Mouse (Mus musculus) ES-Bruce4 (cell line): ENCODE data around the gene Ergic1. TPM values are rescaled to one million over a fixed set of nuclear protein-coding genes. Genes with fewer than 3 reads are reported as not detected.

Source experiments
- H3K27ac ChIP-seq: 2 replicates; pipeline ENCODE4 v1.5.1; 2012; ENCODE audit warnings: low read length, inconsistent platforms; ENCODE audit not compliant: insufficient read depth
- H3K27me3 ChIP-seq: 2 replicates; pipeline ENCODE4 v1.6.1; 2012; ENCODE audit warnings: mild to moderate bottlenecking, low read length, inconsistent platforms; ENCODE audit not compliant: control insufficient read depth, poor library complexity, insufficient read depth, severe bottlenecking
- H3K36me3 ChIP-seq: 2 replicates; pipeline ENCODE4 v1.6.1; 2012; ENCODE audit warnings: inconsistent platforms, mild to moderate bottlenecking, low read length, moderate library complexity; ENCODE audit not compliant: control insufficient read depth, poor library complexity, insufficient read depth, severe bottlenecking
- H3K4me1 ChIP-seq: one replicate; pipeline ENCODE4 v1.8.1; 2011; ENCODE audit warnings: low read length; ENCODE audit not compliant: control insufficient read depth, insufficient read depth
- H3K4me3 ChIP-seq: 2 replicates; pipeline ENCODE4 v1.5.1; 2011; ENCODE audit warnings: low read depth, mild to moderate bottlenecking, low read length
- H3K9ac ChIP-seq: 2 replicates; pipeline ENCODE4 v1.6.1; 2012; ENCODE audit warnings: low read depth, mild to moderate bottlenecking, inconsistent platforms; ENCODE audit not compliant: poor library complexity, severe bottlenecking
- H3K9me3 ChIP-seq: replicated peaks from 2 replicates; pipeline ENCODE4 v1.6.1; 2012; ENCODE audit warnings: mild to moderate bottlenecking, low read length, inconsistent platforms; ENCODE audit not compliant: control insufficient read depth, poor library complexity, insufficient read depth, severe bottlenecking
- CTCF ChIP-seq: IDR thresholded peaks from one replicate; pipeline ENCODE4 v1.8.1; 2011; ENCODE audit warnings: low read depth, low read length
- EP300 ChIP-seq: IDR thresholded peaks from 2 replicates; pipeline ENCODE4 v1.6.1; 2011; ENCODE audit warnings: low read depth, low read length; ENCODE audit not compliant: insufficient read depth
- POLR2A ChIP-seq: IDR thresholded peaks from one replicate; pipeline ENCODE4 v1.8.1; 2011; ENCODE audit warnings: low read length; ENCODE audit not compliant: insufficient read depth
- polyA plus RNA-seq: library from polyadenylated mRNA; stranded (reverse); fragments of >200 nt; gene quantifications from 2 replicates; pipeline ENCODE4 v1.2.4, GENCODE M21; 2011; ENCODE audit warnings: low read depth; ENCODE audit not compliant: missing spikeins, insufficient read depth, insufficient read length

Gene Ergic1
- polyA plus RNA-seq, 1 experiment = 166 TPM

GRCm38 (mm10) chr17:26533871-26534372 lies 27.4 kb upstream of the Ergic1 start:
- H3K9ac ChIP-seq = no peak overlapping the region
- no peak overlapping the region for H3K27ac ChIP-seq
- H3K4me3 ChIP-seq = no peak overlapping the region
- peaks cover 8% of the 10 kb centered on the region for H3K4me1 ChIP-seq
- TF ChIP-seq EP300 = no peak
- TF ChIP-seq CTCF = no peak
- no peak for TF ChIP-seq POLR2A
- no peaks in the 10 kb centered on the region for H3K36me3 ChIP-seq
- no peaks in the 10 kb centered on the region for H3K27me3 ChIP-seq
- H3K9me3 ChIP-seq = no peaks in the 10 kb centered on the region

- no peak for TF ChIP-seq POLR2A
- no peak for TF ChIP-seq CTCF
- no peak for TF ChIP-seq EP300
- H3K9ac ChIP-seq = no peak overlapping the region
- H3K36me3 ChIP-seq = no peaks in the 10 kb centered on the region
- H3K4me3 ChIP-seq = no peak overlapping the region
- H3K27ac ChIP-seq = no peak overlapping the region
- no peaks in the 10 kb centered on the region for H3K9me3 ChIP-seq
- H3K4me1 ChIP-seq = peaks cover 8% of the 10 kb centered on the region
- no peaks in the 10 kb centered on the region for H3K27me3 ChIP-seq
These were observed 26.6 kb upstream of the Ergic1 start for GRCm38 (mm10) chr17:26534695-26535094.

GRCm38 (mm10) chr17:26535251-26536136 lies 25.8 kb upstream of the Ergic1 start:
- H3K27ac ChIP-seq = no peak overlapping the region

GRCm38 (mm10) chr17:26537722-26538471 lies 23.4 kb upstream of the Ergic1 start:
- Histone ChIP-seq H3K27me3 (no peaks in the 10 kb centered on the region), H3K9ac (no peak overlapping the region), H3K4me3 (no peak overlapping the region), H3K36me3 (no peaks in the 10 kb centered on the region), H3K9me3 (no peaks in the 10 kb centered on the region), H3K27ac (no peak overlapping the region), H3K4me1 (peaks cover 9% of the 10 kb centered on the region)
- TF ChIP-seq CTCF (no peak), POLR2A (no peak), EP300 (no peak)

More at GRCm38 (mm10) chr17:26535251-26536136, 25.8 kb upstream of the Ergic1 start:
- no peak overlapping the region for H3K4me3 ChIP-seq
- H3K36me3 ChIP-seq = no peaks in the 10 kb centered on the region
- no peak for TF ChIP-seq POLR2A
- TF ChIP-seq EP300 = no peak
- no peak for TF ChIP-seq CTCF
- peaks cover 6% of the 10 kb centered on the region for H3K4me1 ChIP-seq
- no peak overlapping the region for H3K9ac ChIP-seq
- H3K9me3 ChIP-seq = no peaks in the 10 kb centered on the region
- H3K27me3 ChIP-seq = no peaks in the 10 kb centered on the region

GRCm38 (mm10) chr17:26540083-26540482 lies 21.2 kb upstream of the Ergic1 start:
- H3K4me3 ChIP-seq = no peak overlapping the region
- no peaks in the 10 kb centered on the region for H3K36me3 ChIP-seq
- no peaks in the 10 kb centered on the region for H3K27me3 ChIP-seq
- H3K4me1 ChIP-seq = peaks cover 13% of the 10 kb centered on the region
- TF ChIP-seq POLR2A = no peak
- H3K9ac ChIP-seq = no peak overlapping the region
- no peaks in the 10 kb centered on the region for H3K9me3 ChIP-seq
- no peak overlapping the region for H3K27ac ChIP-seq
